Mouse (Mus musculus) liver, adult 2 months (tissue): ENCODE measurements around the gene Ccdc162. TPM values are rescaled to one million over a fixed set of nuclear protein-coding genes. Genes with fewer than 3 reads are reported as not detected.

Source experiments
- DNase-seq: peaks from one replicate; pipeline ENCODE4 v3.0.0-alpha.2; 2011; ENCODE audit warnings: low read depth, low spot score; ENCODE audit errors: extremely low read depth
- H3K27ac ChIP-seq: fragments of 200-500 bp; replicated peaks from 2 replicates; pipeline ENCODE4 v1.5.1; 2012; ENCODE audit warnings: low read depth, mild to moderate bottlenecking, control low read depth, inconsistent platforms, low read length; ENCODE audit not compliant: insufficient read depth
- H3K27me3 ChIP-seq: fragments of 200-500 bp; 2 replicates; pipeline ENCODE4 v1.6.1; 2012; ENCODE audit warnings: mild to moderate bottlenecking, moderate library complexity, low read length, inconsistent platforms; ENCODE audit not compliant: control insufficient read depth, insufficient read depth
- H3K36me3 ChIP-seq: fragments of 200-500 bp; 2 replicates; pipeline ENCODE4 v1.6.1; 2012; ENCODE audit warnings: low read length, inconsistent platforms; ENCODE audit not compliant: control insufficient read depth, insufficient read depth
- H3K4me1 ChIP-seq: fragments of 200-500 bp; 2 replicates; pipeline ENCODE4 v1.6.1; 2011; ENCODE audit warnings: low read length; ENCODE audit not compliant: control insufficient read depth, insufficient read depth
- H3K4me3 ChIP-seq: fragments of 200-500 bp; 2 replicates; pipeline ENCODE4 v1.5.1; 2011; ENCODE audit warnings: low read depth, mild to moderate bottlenecking, control low read depth, low read length, moderate library complexity; ENCODE audit not compliant: insufficient read depth
- H3K79me2 ChIP-seq: fragments of 200-500 bp; 2 replicates; pipeline ENCODE4 v1.6.1; 2012; ENCODE audit warnings: inconsistent platforms, mild to moderate bottlenecking, low read length, moderate library complexity; ENCODE audit not compliant: control insufficient read depth, insufficient read depth
- H3K9ac ChIP-seq: fragments of 200-500 bp; 2 replicates; pipeline ENCODE4 v1.6.1; 2012; ENCODE audit warnings: low read depth, mild to moderate bottlenecking, control low read depth, inconsistent platforms, low read length
- CTCF ChIP-seq: fragments of 200-500 bp; IDR thresholded peaks from 2 replicates; pipeline ENCODE4 v1.5.1; 2011; ENCODE audit warnings: low read depth, low read length, control low read depth
- POLR2A ChIP-seq: fragments of 200-500 bp; IDR thresholded peaks from 2 replicates; pipeline ENCODE4 v1.6.1; 2011; ENCODE audit warnings: low read length, control low read depth; ENCODE audit not compliant: insufficient read depth; ENCODE audit errors: extremely low read depth
- WGBS: fragments of 180-500 bp; shearing (Covaris S2); methylation state at CpG from one replicate; pipeline ENCODE4 v1.1.7; 2018; 5-methylcytosine and 5-hydroxymethylcytosine counted together
- polyA plus RNA-seq: library from polyadenylated mRNA; depleted of rRNA; stranded (reverse); fragments of >200 nt; gene quantifications from 2 replicates; pipeline ENCODE4 v1.2.3, GENCODE M21; 2012
- total RNA-seq: library from RNA; depleted of rRNA; stranded (reverse); fragments of >200 nt; gene quantifications from 2 replicates; pipeline ENCODE4 v1.2.3, GENCODE M21; 2014

Ccdc162 gene
- total and polyA plus RNA-seq, 2 experiments: 6.0 to 10.3 TPM

DNA sequence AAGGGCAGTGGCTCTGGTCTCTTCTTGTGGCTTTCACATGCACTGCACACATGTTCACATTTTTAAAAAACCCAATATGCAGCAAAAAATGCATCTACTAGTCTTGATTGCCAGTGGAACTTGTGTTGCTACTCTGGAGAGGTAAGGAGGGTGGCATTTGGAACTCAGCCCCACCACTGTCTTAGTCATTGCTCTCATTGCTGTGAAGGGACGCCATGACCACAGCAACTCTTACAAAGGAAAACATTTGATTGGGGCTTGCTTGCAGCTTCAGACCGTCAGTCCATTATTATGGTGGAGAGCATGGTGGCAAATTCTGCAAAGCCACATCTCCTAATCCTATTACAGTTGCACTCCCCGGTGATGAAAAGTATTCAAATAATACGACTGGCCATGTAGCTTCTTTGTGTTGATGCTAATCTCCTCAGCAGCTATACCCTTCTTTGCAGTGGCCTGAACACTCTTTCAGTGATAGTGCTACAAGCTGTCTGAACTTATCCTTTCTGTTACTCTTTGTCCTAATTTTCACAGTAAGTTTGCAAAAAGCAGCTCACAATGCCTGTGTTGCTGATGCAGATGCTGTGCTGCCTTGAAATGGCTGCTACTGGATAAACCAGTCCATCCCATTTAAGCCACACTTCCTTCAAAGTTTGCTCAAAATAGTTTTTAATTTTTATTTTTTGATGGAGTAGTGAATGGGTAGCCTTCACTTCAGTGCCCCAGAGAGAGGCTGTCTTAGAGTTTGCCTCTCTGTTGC is 179.0 kb downstream of the Ccdc162 start:
- Histone ChIP-seq H3K79me2 (no peaks in the 10 kb centered on the region), H3K9ac (no peak overlapping the region), H3K27me3 (no peaks in the 10 kb centered on the region), H3K4me1 (no peaks in the 10 kb centered on the region), H3K27ac (no peak overlapping the region), H3K4me3 (no peak overlapping the region), H3K36me3 (peaks cover 21% of the 10 kb centered on the region)
- DNase-seq: no peak
- 96% methylated on average over 4 of the region's 4 CpGs for WGBS
- TF ChIP-seq CTCF: no peak
- no peak for TF ChIP-seq POLR2A

DNA sequence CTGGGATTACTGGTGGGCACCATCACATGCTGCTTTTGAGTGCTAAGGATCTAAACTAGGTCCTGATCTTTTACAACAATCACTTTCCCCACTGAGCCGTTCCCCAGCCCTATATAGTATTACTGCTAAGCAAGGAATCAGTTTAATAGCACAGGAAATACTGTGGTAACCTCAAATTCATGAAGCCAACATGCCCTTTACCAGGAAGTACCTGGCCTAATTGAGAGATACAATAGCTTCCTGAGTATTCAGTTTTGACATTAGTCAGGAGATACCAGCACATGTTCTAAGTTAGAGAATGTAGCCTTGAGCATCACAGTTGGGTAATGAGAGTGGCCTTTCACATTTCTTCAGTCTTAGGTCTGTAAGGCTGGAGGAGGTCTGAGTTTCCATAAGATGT is 179.7 kb downstream of the Ccdc162 start:
- no peaks in the 10 kb centered on the region for H3K79me2 ChIP-seq
- TF ChIP-seq POLR2A (no peak), CTCF (no peak)
- no peak for DNase-seq
- H3K4me1 ChIP-seq: no peaks in the 10 kb centered on the region
- no peak overlapping the region for H3K9ac ChIP-seq
- H3K36me3 ChIP-seq: peaks cover 22% of the 10 kb centered on the region
- no peak overlapping the region for H3K4me3 ChIP-seq
- 90% methylated on average over 1 of the region's 1 CpGs for WGBS
- H3K27ac ChIP-seq: no peak overlapping the region
- H3K27me3 ChIP-seq: no peaks in the 10 kb centered on the region

DNA sequence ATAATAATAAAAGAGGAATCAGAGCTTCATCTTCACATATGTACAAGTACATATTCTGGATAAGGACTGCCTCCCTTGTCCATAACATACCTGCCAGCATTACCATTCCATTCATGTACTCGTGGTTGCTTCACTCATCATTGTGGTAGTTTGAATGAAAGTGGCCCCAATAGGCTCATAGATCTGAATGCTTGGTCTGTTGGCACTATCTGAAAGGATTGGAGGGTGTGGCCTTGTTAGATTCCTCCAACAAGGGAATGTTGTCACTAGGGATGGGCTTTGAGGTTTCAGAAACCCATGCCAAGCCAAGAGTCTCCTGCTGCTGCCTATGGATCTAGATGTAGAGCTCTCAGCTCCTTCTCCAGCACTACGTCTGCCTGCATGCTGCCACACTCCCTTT is 180.4 kb downstream of the Ccdc162 start:
- no peak for DNase-seq
- Histone ChIP-seq H3K4me3 (no peak overlapping the region), H3K27ac (no peak overlapping the region), H3K9ac (no peak overlapping the region), H3K36me3 (peaks cover 28% of the 10 kb centered on the region), H3K27me3 (no peaks in the 10 kb centered on the region), H3K4me1 (peaks cover 4% of the 10 kb centered on the region; the same call in 1 of the 2 replicates), H3K79me2 (no peaks in the 10 kb centered on the region; the same call in 1 of the 2 replicates)
- WGBS: 94% methylated on average over 2 of the region's 2 CpGs
- TF ChIP-seq POLR2A (no peak), CTCF (no peak)

DNA sequence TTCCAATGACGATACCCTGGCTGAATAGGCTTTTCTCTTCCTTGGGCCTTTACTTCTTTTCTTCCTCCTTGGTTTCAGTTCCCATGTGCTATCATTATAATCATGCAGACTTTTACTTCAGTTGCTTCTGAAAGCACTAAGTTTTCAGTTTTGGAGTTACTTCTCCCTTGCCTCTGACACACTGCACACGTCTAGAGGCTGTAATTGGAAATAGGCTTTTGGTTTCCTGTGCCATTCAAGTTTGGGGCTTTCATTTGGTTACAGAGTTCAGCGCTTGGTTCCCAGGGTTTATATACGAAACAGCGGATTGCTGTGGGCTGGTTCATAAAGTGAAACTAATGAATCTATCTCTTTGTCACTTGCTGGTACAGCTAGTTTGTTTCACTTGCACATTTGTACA is 186.5 kb downstream of the Ccdc162 start:
- Histone ChIP-seq H3K36me3 (peaks cover 63% of the 10 kb centered on the region), H3K79me2 (peaks cover 3% of the 10 kb centered on the region), H3K27ac (no peak overlapping the region), H3K4me1 (peaks cover 4% of the 10 kb centered on the region; the same call in 1 of the 2 replicates), H3K4me3 (no peak overlapping the region), H3K9ac (no peak overlapping the region), H3K27me3 (no peaks in the 10 kb centered on the region)
- TF ChIP-seq POLR2A (no peak), CTCF (no peak)
- DNase-seq: no peak
- 90% methylated on average over 5 of the region's 5 CpGs for WGBS

DNA sequence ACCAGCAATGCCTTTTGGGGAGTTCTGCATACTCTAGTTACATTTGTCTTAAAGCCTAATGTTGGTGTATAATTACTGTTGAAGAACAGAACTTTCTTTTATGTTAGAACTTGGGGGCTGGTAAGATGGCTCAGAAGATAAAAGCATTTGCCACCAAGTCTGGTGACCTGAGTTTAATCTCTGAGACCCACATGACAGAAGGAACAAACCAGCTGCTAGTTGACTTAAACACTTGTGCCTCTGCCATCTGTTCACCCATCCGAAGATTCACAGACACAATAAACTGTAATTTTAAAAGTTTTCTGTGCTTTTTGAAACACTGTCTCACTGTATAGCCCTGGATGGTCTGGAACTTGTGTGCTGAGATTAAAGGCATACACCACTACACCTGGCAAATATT is 190.7 kb downstream of the Ccdc162 start:
- H3K36me3 ChIP-seq: peaks cover 53% of the 10 kb centered on the region
- no peak overlapping the region for H3K4me3 ChIP-seq
- H3K4me1 ChIP-seq: peaks cover 11% of the 10 kb centered on the region
- no peak overlapping the region for H3K9ac ChIP-seq
- no peak for DNase-seq
- H3K27me3 ChIP-seq: no peaks in the 10 kb centered on the region
- TF ChIP-seq POLR2A (no peak), CTCF (no peak)
- H3K79me2 ChIP-seq: peaks cover 22% of the 10 kb centered on the region
- 81% methylated on average over 1 of the region's 1 CpGs for WGBS
- no peak overlapping the region for H3K27ac ChIP-seq

DNA sequence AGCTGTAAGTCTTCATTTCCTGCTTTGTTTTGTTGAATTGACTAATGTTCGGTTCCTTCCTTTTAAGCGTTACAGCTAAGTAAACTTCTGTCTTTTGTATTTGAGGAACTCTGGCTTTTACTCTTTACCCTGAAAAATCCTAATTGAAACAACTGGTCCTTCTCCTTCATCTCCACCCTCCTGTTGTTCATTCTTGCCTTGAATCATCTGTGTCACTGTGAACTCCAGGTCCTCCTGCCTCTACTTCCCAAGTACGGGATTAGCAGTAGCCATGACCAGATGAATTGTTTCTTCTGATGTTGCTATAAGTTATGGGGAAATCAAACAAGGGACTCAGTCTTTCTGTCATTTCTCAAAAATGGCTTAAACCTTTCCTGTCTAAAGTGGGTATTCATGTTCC is 193.0 kb downstream of the Ccdc162 start:
- H3K4me3 ChIP-seq: no peak overlapping the region
- no peak overlapping the region for H3K9ac ChIP-seq
- 68% methylated on average over 3 of the region's 3 CpGs for WGBS
- no peak for TF ChIP-seq CTCF
- TF ChIP-seq POLR2A: no peak
- no peaks in the 10 kb centered on the region for H3K27me3 ChIP-seq
- peaks cover 34% of the 10 kb centered on the region for H3K36me3 ChIP-seq
- H3K4me1 ChIP-seq: peaks cover 11% of the 10 kb centered on the region
- peak; percentile 39 for DNase-seq
- H3K79me2 ChIP-seq: peaks cover 32% of the 10 kb centered on the region
- no peak overlapping the region for H3K27ac ChIP-seq
